Mouse (Mus musculus): Measurements from ENCODE around the gene Gatm.

- TF ChIP-seq CTCF (IDR thresholded peaks at IDR 0.05), result no peak
- TF ChIP-seq EP300 (IDR thresholded peaks at IDR 0.05), result no peak
Measured at GRCm38 (mm10) chr2:122638673-122639072, 27.6 kb upstream of the Gatm start.

Data from lung, postnatal 0 days (tissue).